Mouse (Mus musculus) left cerebral cortex, adult 11 months (tissue): ENCODE measurements around the gene Gata2.

Source experiments
- DNase-seq: peaks from one replicate; pipeline ENCODE4 v3.0.0; 2022; ENCODE audit warnings: low spot score

Gata2 gene

DNA sequence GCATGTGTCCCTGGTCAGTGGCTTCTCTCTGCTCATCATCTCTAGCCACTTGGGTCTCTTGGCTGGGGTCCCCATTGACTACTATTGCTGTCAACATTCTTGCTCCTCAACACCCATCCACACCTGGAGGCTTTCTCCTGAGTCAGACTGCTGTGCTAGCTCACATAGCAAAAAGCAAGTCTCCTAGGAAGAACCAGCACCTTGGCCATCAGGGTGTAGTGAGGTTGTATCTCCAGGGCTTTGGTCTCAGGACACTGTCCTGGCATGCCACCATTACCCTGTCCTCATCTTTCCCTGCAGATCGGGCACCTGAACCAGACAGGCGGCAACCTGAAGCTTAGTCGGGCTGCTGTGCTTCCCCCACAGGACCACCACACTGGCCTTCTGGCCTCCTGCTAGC lies 14.6 kb downstream of the Gata2 start:
- DNase-seq: no peak

- no peak for DNase-seq
Observed at GRCm38 (mm10) chr6:88209453-88209852, 15.8 kb downstream of the Gata2 start.

DNA sequence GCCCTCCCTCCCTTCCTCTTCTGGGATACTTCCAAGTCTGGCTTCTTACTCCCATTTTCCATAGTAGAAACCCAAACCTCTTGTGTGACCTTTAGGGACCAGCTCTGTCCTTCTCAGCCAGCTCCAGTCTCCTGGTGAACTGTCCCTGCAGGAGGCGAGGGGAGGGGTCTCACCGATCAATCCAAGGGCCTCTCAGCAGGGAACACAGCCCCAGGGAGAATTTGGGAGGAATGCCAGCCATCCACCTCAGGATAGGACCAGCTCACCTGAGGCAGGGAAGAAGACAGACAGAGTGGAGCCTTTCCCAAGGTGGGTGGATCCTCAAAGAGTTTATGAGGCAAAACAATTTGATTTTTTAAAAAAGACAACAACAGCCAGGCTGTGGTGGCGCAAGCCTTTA lies 16.5 kb downstream of the Gata2 start:
- no peak for DNase-seq

- no peak for DNase-seq
Observed at GRCm38 (mm10) chr6:88215797-88216196, 22.1 kb downstream of the Gata2 start.

- no peak for DNase-seq
Observed at GRCm38 (mm10) chr6:88216199-88216598, 22.5 kb downstream of the Gata2 start.

DNA sequence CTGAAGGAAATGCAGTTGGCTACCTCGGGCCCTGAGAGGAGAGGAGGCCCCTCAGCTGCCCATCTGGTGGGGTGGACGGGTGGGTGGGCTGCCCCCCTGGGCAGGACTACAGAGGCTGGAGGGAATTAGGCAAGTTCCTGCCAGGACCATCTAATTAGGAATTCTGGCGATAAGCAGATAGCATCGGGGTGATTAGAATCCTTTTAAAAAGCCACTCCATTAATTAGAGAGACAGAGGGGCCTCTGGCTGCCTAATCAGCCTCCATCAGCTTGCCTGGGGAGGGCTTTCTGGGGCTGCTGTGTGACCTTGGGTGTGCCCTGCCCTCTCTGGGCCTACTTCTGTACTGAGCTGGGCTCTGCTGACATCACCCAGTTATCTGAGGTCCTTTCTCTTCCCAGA lies 25.4 kb downstream of the Gata2 start:
- no peak for DNase-seq

DNA sequence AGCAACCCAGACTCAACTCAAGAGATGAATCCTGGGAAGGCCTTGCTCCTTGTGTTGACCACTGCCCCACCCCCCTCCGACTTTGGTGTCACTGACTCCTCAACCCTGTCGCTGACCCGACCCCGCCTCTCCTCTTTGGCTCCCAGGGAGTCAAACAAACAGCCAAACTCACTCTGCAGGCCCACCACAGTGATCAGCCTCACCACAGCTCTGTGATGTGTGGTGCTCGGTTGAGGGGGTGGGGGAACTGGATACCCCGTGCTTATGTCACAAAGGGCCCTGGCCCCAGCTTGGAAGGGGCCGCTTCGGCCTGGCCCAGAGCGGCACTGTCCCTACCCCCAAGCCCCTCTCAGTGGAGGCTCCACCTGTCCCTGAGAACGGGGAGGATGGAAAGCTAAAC lies 28.3 kb downstream of the Gata2 start, which contains the start of gene Dnajb8:
Dnajb8 (plus strand) TSS at position 301 of the 400 bp plus-strand sequence.
- DNase-seq: no peak

DNA sequence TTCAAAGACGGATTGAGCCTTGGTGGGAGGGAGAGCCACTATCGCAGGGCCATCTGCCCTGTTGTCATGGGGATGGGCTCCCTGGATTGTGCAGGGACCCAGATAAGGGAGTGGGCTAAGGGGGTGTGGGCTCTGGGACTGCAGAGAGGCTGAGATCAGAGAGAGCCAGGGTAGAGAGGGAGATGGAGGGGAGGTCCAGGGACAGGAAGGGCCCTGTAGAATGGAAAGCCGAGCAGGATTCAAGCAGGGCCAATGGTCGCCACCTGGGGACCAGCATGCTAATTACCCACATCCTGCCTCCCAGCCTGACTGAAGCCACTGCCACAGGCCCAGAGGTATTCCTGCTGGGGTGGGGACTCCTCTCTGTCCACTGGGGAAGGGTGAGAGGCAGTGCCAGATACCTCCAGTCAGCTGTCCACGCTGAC lies 32.9 kb downstream of the Gata2 start:
- DNase-seq: no peak

DNA sequence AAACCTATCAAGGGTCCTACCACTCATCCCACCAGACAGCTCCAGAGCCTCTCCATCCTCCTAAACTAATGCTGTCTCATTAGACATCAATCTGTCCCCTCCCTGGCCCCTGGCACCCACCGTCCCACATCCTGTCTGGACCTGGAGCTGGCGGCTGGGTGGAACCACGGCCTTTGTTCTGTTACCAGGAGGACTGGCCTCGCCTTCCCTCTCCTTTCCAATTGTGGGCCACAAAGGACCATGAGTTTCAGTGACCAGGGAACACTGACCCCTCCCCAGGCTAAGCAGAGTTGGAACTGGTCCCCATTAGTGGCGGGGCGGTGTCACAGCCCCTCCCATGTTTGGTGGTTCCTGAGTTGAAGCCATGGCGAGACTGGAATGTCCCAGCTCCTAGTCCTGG lies 33.8 kb downstream of the Gata2 start:
- no peak for DNase-seq

- DNase-seq: no peak
Observed at GRCm38 (mm10) chr6:88229221-88229620, 35.5 kb downstream of the Gata2 start.

DNA sequence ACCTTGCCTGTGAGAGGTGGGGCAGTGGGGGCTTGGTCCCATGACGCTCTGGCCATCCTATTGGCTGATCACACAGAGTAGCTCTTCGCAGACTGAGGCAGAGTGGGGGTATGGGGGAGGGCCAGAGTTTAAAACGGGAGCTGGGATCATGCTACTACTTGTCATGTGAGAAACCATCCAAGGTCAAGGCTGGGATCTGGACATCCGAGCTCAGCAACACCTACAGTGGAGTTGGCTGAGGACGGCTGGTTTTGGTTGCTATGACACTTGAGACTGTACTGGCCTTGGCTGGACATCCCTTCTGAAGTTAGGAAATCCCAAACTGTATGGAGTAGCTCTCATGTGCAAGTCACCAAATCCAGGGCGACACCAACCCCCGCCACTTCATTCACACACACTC lies 38.1 kb downstream of the Gata2 start:
- DNase-seq: no peak

GRCm38 (mm10) chr6:88232221-88232620 lies 38.5 kb downstream of the Gata2 start:
- DNase-seq: no peak

- no peak for DNase-seq
Observed at GRCm38 (mm10) chr6:88233996-88234395, 40.3 kb downstream of the Gata2 start.

DNA sequence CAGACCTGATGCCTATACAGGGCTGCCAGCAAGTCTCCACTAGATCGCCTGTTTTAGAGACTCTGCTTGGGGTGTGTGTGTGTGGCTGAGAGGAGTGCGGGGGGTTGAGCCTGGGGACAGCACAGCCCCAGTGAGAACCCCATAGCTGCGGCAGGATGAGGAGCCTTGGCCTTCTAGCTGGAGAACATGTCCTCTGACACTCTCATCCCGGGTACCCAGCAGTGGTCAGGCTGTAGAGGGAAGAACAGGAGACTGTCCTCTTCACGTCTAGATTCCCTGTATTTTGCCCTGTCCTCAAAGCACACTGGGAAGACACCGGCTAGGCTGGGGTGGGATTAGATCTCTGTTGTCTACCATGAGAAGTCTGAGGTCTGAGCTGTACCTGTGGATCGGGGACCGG lies 41.8 kb downstream of the Gata2 start:
- DNase-seq: no peak

DNA sequence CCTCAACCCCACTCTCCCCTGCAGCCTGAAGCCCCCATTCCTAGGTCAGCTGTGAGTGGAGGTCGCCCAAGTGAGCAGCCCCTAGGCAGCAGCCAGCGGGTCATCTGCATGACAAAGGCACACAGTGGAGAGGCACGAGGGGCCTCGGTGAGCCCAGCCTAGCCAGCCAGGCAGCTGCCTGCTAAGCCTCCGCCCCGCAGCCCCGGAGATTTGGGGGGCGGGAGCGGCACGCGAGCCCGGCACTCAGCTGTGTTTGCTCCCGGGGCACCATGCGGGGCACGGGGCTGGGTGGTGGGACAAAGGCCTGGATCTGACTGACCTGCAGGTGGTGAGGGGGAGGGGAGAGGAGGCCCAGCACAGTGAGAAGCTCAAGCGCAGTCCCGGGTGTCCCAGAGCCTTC lies 42.3 kb downstream of the Gata2 start:
- DNase-seq: no peak

- DNase-seq: no peak
Observed at GRCm38 (mm10) chr6:88236513-88236912, 42.8 kb downstream of the Gata2 start.

DNA sequence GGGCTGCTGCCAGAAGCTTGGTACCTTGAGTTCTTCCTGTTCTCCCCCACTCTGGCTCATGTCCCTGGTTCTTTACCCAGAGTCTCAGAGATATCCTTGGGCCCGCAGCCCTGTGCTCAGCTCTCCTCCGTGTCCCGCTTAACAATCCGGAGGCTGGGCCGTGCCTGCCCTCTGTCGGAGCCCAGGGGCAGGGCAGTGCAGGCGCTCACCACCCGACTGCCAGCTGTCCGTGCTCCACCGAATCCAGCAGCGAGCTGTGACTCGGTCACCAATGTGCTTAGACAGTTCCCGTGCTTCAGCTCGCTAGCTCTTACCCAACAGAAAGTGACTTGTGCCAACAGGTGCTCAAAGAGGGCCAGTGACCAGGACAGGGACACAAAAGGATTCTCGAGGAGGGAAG lies 48.9 kb downstream of the Gata2 start:
- no peak for DNase-seq

DNA sequence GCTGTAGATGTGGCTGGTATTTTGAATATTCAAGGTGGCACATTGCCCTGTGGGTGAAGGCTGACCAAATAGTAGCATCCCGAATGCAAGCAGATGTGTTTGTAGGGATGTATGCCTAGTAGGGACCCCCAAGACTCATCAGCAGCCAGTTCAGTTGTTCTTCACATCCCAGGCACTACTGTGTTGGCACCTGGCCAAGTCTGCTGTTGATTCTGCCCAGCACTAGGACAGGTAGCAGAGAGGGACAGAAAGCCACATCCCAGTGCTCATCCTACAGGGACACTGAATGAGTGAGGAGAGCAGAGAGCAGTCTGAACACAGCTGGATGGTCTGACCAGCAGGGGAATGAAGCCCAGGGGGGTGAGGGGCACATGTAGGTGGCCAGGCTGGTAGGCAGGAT lies 55.5 kb downstream of the Gata2 start:
- no peak for DNase-seq

- DNase-seq: no peak
Observed at GRCm38 (mm10) chr6:88251396-88251795, 57.7 kb downstream of the Gata2 start.

- DNase-seq: no peak
Observed at GRCm38 (mm10) chr6:88251798-88252478, 58.2 kb downstream of the Gata2 start.

DNA sequence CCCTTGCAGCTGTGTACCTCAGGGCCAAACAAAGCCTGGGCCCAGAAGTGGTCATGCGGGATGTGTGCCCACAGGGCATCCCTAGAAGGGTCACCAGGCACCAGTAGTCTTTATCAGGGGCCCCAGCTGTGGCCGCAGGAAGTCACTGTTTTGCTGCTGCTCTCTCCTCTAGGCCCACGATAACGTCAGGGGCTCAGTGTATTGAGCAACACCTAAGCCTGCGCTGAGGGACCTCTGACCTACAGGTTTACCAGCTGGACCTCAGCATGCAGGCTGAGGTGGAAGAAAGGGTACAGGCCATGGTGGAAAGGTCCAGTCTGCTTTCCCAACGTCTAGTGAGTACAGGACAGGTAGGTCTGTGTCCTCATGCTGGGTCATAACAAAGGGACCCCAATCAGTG lies 60.4 kb downstream of the Gata2 start:
- DNase-seq: no peak

DNA sequence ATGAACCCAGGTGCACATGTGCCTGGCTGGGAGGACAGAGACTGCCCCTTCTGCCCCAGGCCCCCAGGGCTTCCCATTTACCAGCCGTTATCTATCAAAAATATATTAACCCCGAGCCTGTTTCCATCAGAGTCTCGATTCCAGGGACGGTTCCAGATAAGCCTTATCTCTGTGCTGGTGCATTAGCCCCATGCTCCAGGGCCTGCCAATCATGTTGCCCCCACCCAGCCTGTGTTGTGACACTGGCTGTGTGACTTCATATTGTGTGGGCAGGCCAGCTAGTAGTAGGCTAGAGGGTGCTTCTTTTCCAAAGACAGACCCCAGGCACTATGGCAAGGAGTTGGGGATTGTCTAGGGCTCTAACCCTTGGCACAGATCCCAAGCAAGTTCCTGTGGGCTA lies 61.7 kb downstream of the Gata2 start:
- no peak for DNase-seq
